Mouse (Mus musculus) 3134 (cell line): ENCODE data around the gene Plxna4.

Experiments used
- DNase-seq: peaks from one replicate; pipeline ENCODE4 v3.0.0-alpha.2; 2011; ENCODE audit warnings: low spot score; ENCODE audit not compliant: insufficient read length; ENCODE audit errors: extremely low read depth

Gene Plxna4

GRCm38 (mm10) chr6:32588056-32588671 lies at the start of gene Plxna4:
TSS of gene Plxna4 (minus strand) at chr6:32588192.
- DNase-seq: no peak

- no peak for DNase-seq
Observed at GRCm38 (mm10) chr6:32637568-32638183, 49.7 kb upstream of the Plxna4 start.

- no peak for DNase-seq
Observed at GRCm38 (mm10) chr6:32610712-32611111, 22.7 kb upstream of the Plxna4 start.

GRCm38 (mm10) chr6:32606787-32607186 lies 18.8 kb upstream of the Plxna4 start:
- no peak for DNase-seq

- no peak for DNase-seq
Observed at GRCm38 (mm10) chr6:32605581-32605980, 17.6 kb upstream of the Plxna4 start.

GRCm38 (mm10) chr6:32604901-32605300 lies 16.9 kb upstream of the Plxna4 start:
- DNase-seq: no peak

GRCm38 (mm10) chr6:32602130-32602529 lies 14.1 kb upstream of the Plxna4 start:
- no peak for DNase-seq

GRCm38 (mm10) chr6:32601306-32601705 lies 13.3 kb upstream of the Plxna4 start:
- DNase-seq: no peak

- DNase-seq: no peak
Observed at GRCm38 (mm10) chr6:32595591-32595990, 7.6 kb upstream of the Plxna4 start.

GRCm38 (mm10) chr6:32590979-32591758 lies 3.2 kb upstream of the Plxna4 start:
- DNase-seq: no peak

- no peak for DNase-seq
Observed at GRCm38 (mm10) chr6:32589632-32590031, 1.6 kb upstream of the Plxna4 start.

- DNase-seq: no peak
Observed at GRCm38 (mm10) chr6:32587136-32588009, 619 bp downstream of the Plxna4 start.

- DNase-seq: no peak
Observed at GRCm38 (mm10) chr6:32586821-32587135, 1.2 kb downstream of the Plxna4 start.

- DNase-seq: no peak
Observed at GRCm38 (mm10) chr6:32586390-32586789, 1.6 kb downstream of the Plxna4 start.

GRCm38 (mm10) chr6:32585211-32585610 lies 2.8 kb downstream of the Plxna4 start:
- no peak for DNase-seq

- no peak for DNase-seq
Observed at GRCm38 (mm10) chr6:32584243-32584880, 3.6 kb downstream of the Plxna4 start.

GRCm38 (mm10) chr6:32583582-32583981 lies 4.4 kb downstream of the Plxna4 start:
- DNase-seq: no peak

GRCm38 (mm10) chr6:32571485-32571884 lies 16.5 kb downstream of the Plxna4 start:
- DNase-seq: no peak

GRCm38 (mm10) chr6:32570445-32570844 lies 17.5 kb downstream of the Plxna4 start:
- DNase-seq: no peak

- no peak for DNase-seq
Observed at GRCm38 (mm10) chr6:32569919-32570318, 18.1 kb downstream of the Plxna4 start.

GRCm38 (mm10) chr6:32546915-32547314 lies 41.1 kb downstream of the Plxna4 start:
- DNase-seq: no peak
